In the genomic region with DNA sequence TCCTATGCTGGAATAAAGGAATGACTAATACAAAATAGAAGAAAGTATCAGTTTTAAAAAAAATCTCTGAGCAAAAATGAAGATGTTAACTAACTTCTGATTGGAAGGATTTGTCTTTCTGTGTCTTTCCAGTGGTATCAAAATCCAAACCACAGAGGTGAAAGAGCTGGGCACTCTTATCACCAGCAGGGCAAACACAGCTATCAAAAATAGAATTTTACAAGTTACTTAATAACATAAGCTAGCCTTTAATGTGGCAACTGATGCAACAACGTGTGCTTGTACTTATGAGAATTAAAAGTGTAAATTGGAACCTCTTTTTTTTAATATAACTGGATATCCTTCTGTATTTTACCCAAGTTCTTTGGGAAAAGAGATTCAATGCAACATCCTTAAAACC, we compare ENCODE assay signal across 21 mouse cellular contexts. TPM values are rescaled to one million over a fixed set of nuclear protein-coding genes. Genes with fewer than 3 reads are reported as not detected.
"Had no signal": no experiment of that assay in that cellular context is flagged by ENCODE, and none has a peak within 500 bp of the region (broad histone marks: within the 10 kb centered on the region; RNA-seq: fewer than 3 reads in every experiment).

No protein-coding gene starts in this region.

- H3K4me1 ChIP-seq: neural tube, embryonic 13.5 days; neural tube, embryonic 15.5 days; stomach, embryonic 15.5 days had no signal

- H3K4me2 ChIP-seq: neural tube, embryonic 13.5 days; neural tube, embryonic 15.5 days; stomach, embryonic 15.5 days had no signal

- H3K27me3 ChIP-seq: neural tube, embryonic 13.5 days; neural tube, embryonic 15.5 days; stomach, embryonic 15.5 days had no signal

- H3K36me3 ChIP-seq: neural tube, embryonic 13.5 days; neural tube, embryonic 15.5 days; stomach, embryonic 15.5 days had no signal

- DNase-seq: retina, postnatal 1 day; right cerebral cortex, adult 18-20 months; right cerebral cortex, postnatal 14 days; right cerebral cortex, postnatal 25 days; right cerebral cortex, postnatal 4 days; spleen, adult 18-20 months; thymus, adult 18-20 months; thymus, adult 2 months; thymus, postnatal 14 days; thymus, postnatal 25 days; thymus, postnatal 36 days; thymus, postnatal 4 days had no signal

- H3K9ac ChIP-seq: neural tube, embryonic 13.5 days; neural tube, embryonic 15.5 days; stomach, embryonic 15.5 days had no signal

- H3K27ac ChIP-seq: neural tube, embryonic 13.5 days; neural tube, embryonic 15.5 days; stomach, embryonic 15.5 days; stomach, postnatal 0 days had no signal

- H3K9me3 ChIP-seq: neural tube, embryonic 13.5 days; neural tube, embryonic 15.5 days; stomach, embryonic 15.5 days had no signal

- H3K4me3 ChIP-seq: neural tube, embryonic 13.5 days; neural tube, embryonic 15.5 days; stomach, embryonic 15.5 days had no signal

RNA-seq across cellular contexts. Expression of gene A1cf, which starts 27.4 kb away (rescaled TPM):
- total RNA-seq: neutrophil, adult 5-6 weeks had no signal
- polyA plus RNA-seq: neural tube, embryonic 13.5 days; neural tube, embryonic 14.5 days; neural tube, embryonic 15.5 days; stomach, embryonic 14.5 days; thymus, postnatal 0 days; urinary bladder, adult 2 months had no signal
